Mouse (Mus musculus) embryonic facial prominence, embryonic 11.5 days (tissue): Measurements from ENCODE around the gene Vars. TPM values are rescaled to one million over a fixed set of nuclear protein-coding genes. Genes with fewer than 3 reads are reported as not detected.

Experiments used
- polyA plus RNA-seq: library from polyadenylated mRNA; unstranded; fragments of >200 nt; fragmentation: Nextera tagmentation; extraction: Ambion mirVana; gene quantifications from 2 replicates; pipeline ENCODE4 v1.2.1, GENCODE M21; 2014

Vars gene
- polyA plus RNA-seq, 1 experiment from 2014 or later, result 73.9 TPM

Other genes starting within 250 kb of the Vars start
- gene Cyp21a1, start 196.4 kb upstream of the Vars start, polyA plus RNA-seq, result not detected in 2 replicates
- gene Stk19, start 164.0 kb upstream of the Vars start, polyA plus RNA-seq, result 14.4 and 18.4 TPM in 2 replicates
- 65.3 and 68.1 TPM in 2 replicates for gene Dxo, start 164.0 kb upstream of the Vars start, polyA plus RNA-seq
- 27.1 and 31.9 TPM in 2 replicates for gene Skiv2l, start 150.8 kb upstream of the Vars start, polyA plus RNA-seq
- 128 and 130 TPM in 2 replicates for gene Nelfe, start 150.6 kb upstream of the Vars start, polyA plus RNA-seq
- gene Cfb, start 138.5 kb upstream of the Vars start, polyA plus RNA-seq, result 1.2 and 2.0 TPM in 2 replicates
- gene Zbtb12, start 121.5 kb upstream of the Vars start, polyA plus RNA-seq, result 1.6 and 2.0 TPM in 2 replicates
- gene Gm20547, start 118.9 kb upstream of the Vars start, polyA plus RNA-seq, result not detected in 2 replicates
- 0.81 and 1.6 TPM in 2 replicates for gene C2, start 102.7 kb upstream of the Vars start, polyA plus RNA-seq
- gene Ehmt2, start 102.5 kb upstream of the Vars start, polyA plus RNA-seq, result 59.3 and 60.6 TPM in 2 replicates
- 0.08 and 0.11 TPM in 2 replicates for gene Slc44a4, start 86.5 kb upstream of the Vars start, polyA plus RNA-seq
- gene Neu1, start 69.7 kb upstream of the Vars start, polyA plus RNA-seq, result 10.9 and 13.1 TPM in 2 replicates
- gene Hspa1b, start 41.7 kb upstream of the Vars start, polyA plus RNA-seq, result 0.21 and 0.49 TPM in 2 replicates
- not detected in 2 replicates for gene Gm20481, start 31.1 kb upstream of the Vars start, polyA plus RNA-seq
- gene Hspa1a, start 28.8 kb upstream of the Vars start, polyA plus RNA-seq, result 1.7 and 1.8 TPM in 2 replicates
- gene Hspa1l, start 28.3 kb upstream of the Vars start, polyA plus RNA-seq, result 1.5 and 2.0 TPM in 2 replicates
- 219 and 241 TPM in 2 replicates for gene Lsm2, start 19.1 kb upstream of the Vars start, polyA plus RNA-seq
- gene Vwa7, start 15.6 kb downstream of the Vars start, polyA plus RNA-seq, result 0.10 and 0.17 TPM in 2 replicates
- 3.5 and 7.5 TPM in 2 replicates for gene Sapcd1, start 27.0 kb downstream of the Vars start, polyA plus RNA-seq
- 3.0 and 3.2 TPM in 2 replicates for gene Msh5, start 45.8 kb downstream of the Vars start, polyA plus RNA-seq
- gene Clic1, start 49.0 kb downstream of the Vars start, polyA plus RNA-seq, result 73.9 and 84.2 TPM in 2 replicates
- gene Ddah2, start 58.0 kb downstream of the Vars start, polyA plus RNA-seq, result 543 and 586 TPM in 2 replicates
- gene Ly6g6c, start 64.4 kb downstream of the Vars start, polyA plus RNA-seq, result 0.33 TPM in 1 of 2 replicates, not detected in the other
- gene Mpig6b, start 65.2 kb downstream of the Vars start, polyA plus RNA-seq, result 0.74 and 1.2 TPM in 2 replicates
- gene Ly6g6e, start 75.9 kb downstream of the Vars start, polyA plus RNA-seq, result 0.66 and 1.1 TPM in 2 replicates
- 0.92 TPM in 1 of 2 replicates, not detected in the other for gene Ly6g6d, start 77.1 kb downstream of the Vars start, polyA plus RNA-seq
- 0.36 and 0.43 TPM in 2 replicates for gene Ly6g6f, start 84.6 kb downstream of the Vars start, polyA plus RNA-seq
- gene Abhd16a, start 88.3 kb downstream of the Vars start, polyA plus RNA-seq, result 38.5 and 39.8 TPM in 2 replicates
- not detected in 2 replicates for gene Ly6g5c, start 107.3 kb downstream of the Vars start, polyA plus RNA-seq
- gene Ly6g5b, start 114.4 kb downstream of the Vars start, polyA plus RNA-seq, result 0.53 and 1.1 TPM in 2 replicates
- 24.6 and 26.4 TPM in 2 replicates for gene Gpank1, start 120.5 kb downstream of the Vars start, polyA plus RNA-seq
- 273 and 294 TPM in 2 replicates for gene Csnk2b, start 121.1 kb downstream of the Vars start, polyA plus RNA-seq
- gene D17H6S53E, start 125.4 kb downstream of the Vars start, polyA plus RNA-seq, result 6.9 and 7.4 TPM in 2 replicates
- gene Apom, start 131.1 kb downstream of the Vars start, polyA plus RNA-seq, result 0.49 and 0.64 TPM in 2 replicates
- gene Bag6, start 134.2 kb downstream of the Vars start, polyA plus RNA-seq, result 87.8 and 101 TPM in 2 replicates
- gene Prrc2a, start 163.9 kb downstream of the Vars start, polyA plus RNA-seq, result 131 and 144 TPM in 2 replicates
- gene Aif1, start 175.1 kb downstream of the Vars start, polyA plus RNA-seq, result 6.1 and 7.9 TPM in 2 replicates
- 3.8 and 6.1 TPM in 2 replicates for gene Lst1, start 187.5 kb downstream of the Vars start, polyA plus RNA-seq
- gene Ltb, start 193.5 kb downstream of the Vars start, polyA plus RNA-seq, result 0.32 and 0.48 TPM in 2 replicates
- gene Tnf, start 201.0 kb downstream of the Vars start, polyA plus RNA-seq, result not detected in 2 replicates
- not detected in 2 replicates for gene Lta, start 204.4 kb downstream of the Vars start, polyA plus RNA-seq
- not detected in 2 replicates for gene Gm16181, start 219.8 kb downstream of the Vars start, polyA plus RNA-seq
- gene Atp6v1g2, start 232.7 kb downstream of the Vars start, polyA plus RNA-seq, result 6.2 and 7.9 TPM in 2 replicates
- gene Nfkbil1, start 234.8 kb downstream of the Vars start, polyA plus RNA-seq, result 3.1 and 4.0 TPM in 2 replicates
- gene Ddx39b, start 240.8 kb downstream of the Vars start, polyA plus RNA-seq, result 664 and 669 TPM in 2 replicates